Mouse (Mus musculus): ENCODE measurements around the gene Pygb. TPM values are rescaled to one million over a fixed set of nuclear protein-coding genes. Genes with fewer than 3 reads are reported as not detected.

Gene Pygb
- total RNA-seq (2021) = 100 to 1,000 TPM; 559 to 572 TPM

GRCm38 (mm10) chr2:150786251-150787180 lies at the start of gene Pygb:
Gene Pygb, plus strand, starts transcription at chr2:150786735.
- intact Hi-C loops (cut with DNase I) = loop anchor here (2.0 to 5.0 kb wide), 3 partner anchors 38 to 179 kb away; partner anchors contain the start of genes Apmap and Entpd6
- DNase-seq = peak; percentile 85 to 86

DNA sequence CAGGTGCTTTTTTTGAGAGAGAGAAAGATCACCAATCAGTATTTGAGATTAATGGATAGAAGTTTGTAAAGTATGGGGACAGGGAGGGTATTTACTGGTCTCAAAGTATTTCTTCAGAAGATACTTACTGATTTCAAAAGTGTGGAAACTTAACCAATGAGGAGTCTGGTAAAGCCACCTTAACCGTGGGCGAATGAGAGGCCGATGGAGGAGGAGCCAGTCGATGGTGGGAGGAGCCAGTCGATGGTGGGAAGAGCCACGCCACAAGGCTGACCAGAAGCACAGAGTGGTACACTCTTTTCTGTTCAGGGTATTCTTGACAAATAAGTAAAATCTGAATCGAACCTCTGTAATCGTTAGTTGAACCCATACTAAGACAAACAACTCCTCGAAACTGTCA lies 48.7 kb upstream of the Pygb start:
- intact Hi-C loops (cut with DNase I) = no loop called here

GRCm38 (mm10) chr2:150740145-150740841 lies 46.2 kb upstream of the Pygb start:
- intact Hi-C loops (cut with DNase I) = no loop called here
- DNase-seq = no peak

More for the DNA sequence above, 48.7 kb upstream of the Pygb start:
- DNase-seq = no peak

- no peak for DNase-seq
- intact Hi-C loops (cut with DNase I) = no loop called here
Measured at GRCm38 (mm10) chr2:150741405-150741804, 45.1 kb upstream of the Pygb start.

DNA sequence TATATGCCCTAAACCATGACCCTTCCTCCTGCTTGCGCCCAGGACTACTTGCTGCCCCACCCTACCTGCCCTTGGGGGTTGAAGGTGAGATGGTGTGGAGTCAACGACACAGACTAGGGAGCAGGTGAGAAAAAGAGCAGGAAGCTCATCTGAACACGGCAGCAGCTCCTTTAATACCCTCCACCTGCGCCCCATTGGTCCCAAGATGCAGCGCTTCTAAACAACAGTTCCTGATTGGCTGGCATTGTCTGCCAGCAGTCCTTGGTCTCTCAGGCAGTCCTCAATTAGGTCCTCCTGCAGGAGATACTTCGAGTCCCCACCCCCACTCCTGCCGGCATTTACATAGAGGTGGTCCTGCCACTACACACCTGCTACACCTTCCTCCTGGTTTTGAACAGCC lies 41.5 kb upstream of the Pygb start:
- intact Hi-C loops (cut with DNase I) = loop anchor here (5.0 kb wide), 1 partner anchor 257 kb away; no protein-coding TSS in a partner anchor
- no peak for DNase-seq

DNA sequence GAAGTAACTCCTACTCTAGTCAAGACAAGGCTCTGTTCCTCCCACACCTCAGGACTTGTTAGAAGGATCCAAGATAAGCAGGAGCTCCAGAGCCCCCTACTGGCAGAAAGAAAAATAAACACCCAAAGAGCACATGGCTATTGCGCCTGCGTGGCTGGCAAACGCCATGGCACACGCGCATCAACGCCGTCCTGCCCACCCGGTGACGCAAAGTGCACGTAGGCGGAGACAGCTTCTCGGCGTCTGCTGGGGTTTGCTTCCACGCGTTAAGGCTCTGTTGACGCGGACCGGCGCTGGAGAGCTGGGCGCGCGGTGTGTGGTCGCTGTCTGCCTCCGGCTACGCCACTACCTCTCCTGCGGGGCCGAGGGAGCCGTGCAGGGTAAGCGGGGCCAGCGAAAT lies 37.7 kb upstream of the Pygb start, which contains the start of gene Entpd6:
Entpd6 (plus strand) TSS at position 189 of the 400 bp plus-strand sequence.
- intact Hi-C loops (cut with DNase I) = loop anchor here (1.0 to 5.0 kb wide), 5 partner anchors 38 to 253 kb away; partner anchors contain the start of genes Apmap and Pygb
- DNase-seq = peak; percentile 94

DNA sequence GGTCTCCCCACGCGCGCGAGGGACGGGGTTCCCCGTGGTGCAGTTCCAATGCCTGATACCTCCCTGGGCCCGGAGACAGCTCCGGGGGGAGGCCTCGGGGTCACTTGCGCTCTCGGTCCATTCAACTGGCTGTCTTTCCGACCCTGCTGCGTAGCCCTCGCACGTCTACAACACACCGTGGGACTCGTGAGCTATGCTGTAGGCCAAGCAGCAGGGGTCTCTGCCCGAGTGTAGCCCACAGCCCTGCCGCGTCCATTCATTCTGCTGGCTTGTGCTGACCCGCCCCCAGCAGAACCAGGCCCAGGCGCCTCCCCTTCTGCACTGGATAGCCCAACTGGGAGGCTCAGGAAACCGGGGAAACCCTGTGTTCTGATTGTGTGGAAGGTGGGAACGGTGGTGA lies 37.3 kb upstream of the Pygb start:
- peak in 1 of 2 experiments; percentile 38 for DNase-seq

GRCm38 (mm10) chr2:150750129-150750979 lies 36.2 kb upstream of the Pygb start:
- intact Hi-C loops (cut with DNase I) = no loop called here
- no peak for DNase-seq

More for the DNA sequence above, 37.3 kb upstream of the Pygb start:
- intact Hi-C loops (cut with DNase I) = loop anchor here (2.0 to 5.0 kb wide), 4 partner anchors 38 to 253 kb away; partner anchors contain the start of genes Apmap and Pygb

GRCm38 (mm10) chr2:150755016-150755415 lies 31.5 kb upstream of the Pygb start:
- intact Hi-C loops (cut with DNase I) = no loop called here
- no peak for DNase-seq

DNA sequence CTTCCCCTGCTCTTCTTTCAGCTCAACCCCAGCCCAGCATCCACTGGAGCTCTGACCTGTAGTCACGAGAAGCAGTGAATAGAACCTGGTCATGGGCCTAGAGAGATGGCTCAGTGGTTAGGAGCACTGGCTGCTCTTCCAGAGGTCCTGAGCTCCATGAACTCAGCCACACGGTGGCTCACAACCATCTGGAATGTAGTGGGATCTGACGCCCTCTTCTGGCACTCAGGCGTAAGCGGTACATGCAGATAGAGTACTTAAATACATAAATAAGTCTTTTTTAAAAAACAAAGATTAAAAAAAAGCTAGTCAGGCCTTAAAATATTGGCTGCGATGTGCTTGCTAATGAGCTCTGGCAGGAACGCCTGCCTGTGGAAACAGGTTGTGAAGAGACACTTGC lies 25.1 kb upstream of the Pygb start:
- intact Hi-C loops (cut with DNase I) = no loop called here

GRCm38 (mm10) chr2:150765619-150766018 lies 20.9 kb upstream of the Pygb start:
- intact Hi-C loops (cut with DNase I) = no loop called here
- DNase-seq = no peak

More for the DNA sequence above, 25.1 kb upstream of the Pygb start:
- DNase-seq = no peak

- intact Hi-C loops (cut with DNase I) = no loop called here
- DNase-seq = no peak
Measured at GRCm38 (mm10) chr2:150766083-150766862, 20.3 kb upstream of the Pygb start.

GRCm38 (mm10) chr2:150768678-150769077 lies 17.9 kb upstream of the Pygb start:
- intact Hi-C loops (cut with DNase I) = no loop called here
- DNase-seq = no peak

GRCm38 (mm10) chr2:150770747-150771146 lies 15.8 kb upstream of the Pygb start:
- intact Hi-C loops (cut with DNase I) = no loop called here
- DNase-seq = peak; percentile 74

GRCm38 (mm10) chr2:150771169-150771568 lies 15.4 kb upstream of the Pygb start:
- intact Hi-C loops (cut with DNase I) = no loop called here
- no peak for DNase-seq

DNA sequence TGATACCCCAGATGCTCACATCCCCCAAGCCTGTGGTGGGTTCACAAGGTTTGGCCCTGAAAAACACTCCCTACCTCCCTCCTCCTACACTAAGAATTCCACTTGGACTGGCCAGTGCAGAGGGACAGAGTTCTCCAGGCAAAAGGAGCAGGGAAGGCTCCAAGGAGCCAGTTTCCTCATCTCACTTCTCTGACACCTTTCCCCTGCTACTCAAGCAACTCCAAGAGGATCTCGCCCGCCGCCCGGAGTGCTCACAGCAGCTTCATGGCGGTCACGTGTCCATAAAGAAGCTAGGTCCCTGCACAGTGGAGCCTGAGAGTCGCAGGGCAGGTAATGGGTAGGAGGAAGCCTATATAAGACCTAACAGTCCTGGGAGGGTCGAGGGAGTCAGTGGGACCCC lies 14.5 kb upstream of the Pygb start:
- intact Hi-C loops (cut with DNase I) = no loop called here
- no peak for DNase-seq

- intact Hi-C loops (cut with DNase I) = no loop called here
- DNase-seq = peak in 1 of 2 experiments; percentile 47
Measured at GRCm38 (mm10) chr2:150772466-150773119, 13.9 kb upstream of the Pygb start.

DNA sequence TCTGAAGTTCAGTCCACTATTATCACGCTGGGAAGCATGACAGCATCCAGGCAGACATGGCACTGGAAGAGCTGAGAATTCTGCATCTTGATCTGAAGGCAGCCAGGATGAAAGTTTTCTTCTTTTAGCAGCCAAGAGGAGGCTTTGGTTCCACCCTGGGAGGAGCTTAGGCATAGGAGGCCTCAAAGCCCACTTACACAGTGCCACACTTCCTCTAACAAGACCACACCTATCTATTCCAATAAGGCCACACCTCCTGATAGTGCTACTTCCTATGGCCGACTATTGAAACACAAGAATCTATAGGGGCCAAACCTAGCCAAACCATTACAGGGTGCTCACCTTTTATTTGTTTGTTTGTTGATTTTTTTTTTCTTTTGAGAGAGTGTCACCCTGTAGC lies 3.7 kb upstream of the Pygb start:
- no peak for DNase-seq
- intact Hi-C loops (cut with DNase I) = no loop called here
